In the genomic region with DNA sequence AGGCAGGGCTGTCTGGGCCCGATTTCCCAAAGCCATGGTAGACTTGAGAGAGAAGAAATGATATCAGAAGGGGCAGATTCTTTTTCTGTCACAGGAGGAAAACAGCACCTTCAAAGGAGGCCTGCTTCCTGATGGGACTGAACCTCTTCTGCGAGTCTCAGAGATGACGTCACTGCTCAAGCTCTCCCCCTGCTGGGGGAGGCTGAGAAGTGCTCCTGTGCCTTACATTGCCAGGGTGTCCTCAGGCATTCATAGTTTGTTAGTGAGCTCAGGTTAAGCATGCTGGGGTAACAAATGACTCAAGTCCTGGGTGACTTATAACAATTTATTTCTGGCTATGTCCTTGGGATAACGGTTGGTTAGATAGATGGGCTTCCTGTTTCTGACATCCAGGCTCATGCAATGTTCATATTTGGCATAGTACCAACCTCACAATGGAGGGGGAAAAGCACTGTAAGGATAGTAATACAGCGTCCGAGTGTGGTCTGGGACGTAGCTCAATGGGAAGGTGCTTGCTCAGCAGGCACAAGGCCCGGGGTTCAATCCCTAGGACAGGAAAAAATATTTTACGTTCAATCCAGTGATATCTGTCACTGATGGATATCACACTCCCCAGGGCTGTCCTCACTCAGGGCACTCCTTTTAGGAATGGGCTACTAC, we compare ENCODE assay signal across 9 mouse cellular contexts.
DNase-seq lines count a peak whose midpoint lies in the region; ATAC-seq and TF ChIP-seq lines count a peak whose summit lies in the region.
"Had no signal": no experiment of that assay in that cellular context is flagged by ENCODE, and none has a peak within 500 bp of the region (broad histone marks: within the 10 kb centered on the region; RNA-seq: fewer than 3 reads in every experiment).

No protein-coding gene starts in this region.

- no peaks in the 10 kb centered on the region for H3K27me3 ChIP-seq in ES-Bruce4 (ENCODE audit: control insufficient read depth, insufficient read depth, low read length, poor library complexity, severe bottlenecking)
- no peaks in the 10 kb centered on the region for H3K27me3 ChIP-seq in forebrain, embryonic 10.5 days (ENCODE audit: poor library complexity, severe bottlenecking)
- no peaks in the 10 kb centered on the region for H3K27me3 ChIP-seq in lung, embryonic 15.5 days
- H3K27me3 ChIP-seq: limb, embryonic 12.5 days had no signal

- no peak for TF ChIP-seq POLR2A in ES-Bruce4 (IDR thresholded peaks at IDR 0.05; ENCODE audit: insufficient read depth, low read length)
- TF ChIP-seq POLR2A in brain, embryonic 14.5 days (IDR thresholded peaks at IDR 0.05; ENCODE audit: borderline replicate concordance, extremely low read depth, insufficient read depth, insufficient read length, poor library complexity, severe bottlenecking) = no peak

- peak; percentile 91 for TF ChIP-seq CTCF in ES-Bruce4 (IDR thresholded peaks at IDR 0.05; ENCODE audit: low read depth, low read length)
- TF ChIP-seq CTCF in brain, embryonic 14.5 days (IDR thresholded peaks at IDR 0.05; ENCODE audit: borderline replicate concordance, extremely low read depth, insufficient read depth, insufficient read length) = peak; percentile 89
- TF ChIP-seq CTCF in layer of hippocampus, adult 2 months (conservative IDR thresholded peaks at IDR 0.05) = peak; percentile 96

- no peak overlapping the region for H3K9ac ChIP-seq in ES-Bruce4 (ENCODE audit: low read depth, poor library complexity, severe bottlenecking)
- H3K9ac ChIP-seq in lung, embryonic 15.5 days = no peak overlapping the region
- H3K9ac ChIP-seq: limb, embryonic 12.5 days had no signal

- peak; percentile 85 for DNase-seq in brain, embryonic 14.5 days (ENCODE audit: low read depth)
- DNase-seq in forebrain, embryonic 10.5 days (ENCODE audit: extremely low spot score, low spot score) = peak; percentile 82
- peak; percentile 81 to 83 for DNase-seq in heart, postnatal 14 days
- peak; percentile 68 to 87 for DNase-seq in layer of hippocampus, adult 2 months (ENCODE audit: low spot score in 2 of 2)
- DNase-seq in retina, embryonic 14.5 days (ENCODE audit: low spot score) = peak; percentile 85
- peak; percentile 87 for DNase-seq in thymus, postnatal 36 days

- H3K27ac ChIP-seq in ES-Bruce4 (ENCODE audit: insufficient read depth, low read length) = no peak overlapping the region
- H3K27ac ChIP-seq in forebrain, embryonic 10.5 days = 0 out of 2 replicates have a peak overlapping the region, but pooled peaks have one; percentile 11
- no peak overlapping the region for H3K27ac ChIP-seq in layer of hippocampus, adult 2 months
- no peak overlapping the region for H3K27ac ChIP-seq in lung, embryonic 15.5 days
- H3K27ac ChIP-seq: limb, embryonic 12.5 days had no signal

- H3K4me2 ChIP-seq in lung, embryonic 15.5 days = no peak overlapping the region
- H3K4me2 ChIP-seq: limb, embryonic 12.5 days had no signal

- H3K9me3 ChIP-seq in ES-Bruce4 (replicated peaks; ENCODE audit: control insufficient read depth, insufficient read depth, low read length, poor library complexity, severe bottlenecking) = no peaks in the 10 kb centered on the region
- no peaks in the 10 kb centered on the region for H3K9me3 ChIP-seq in forebrain, embryonic 10.5 days
- H3K9me3 ChIP-seq in lung, embryonic 15.5 days = no peaks in the 10 kb centered on the region
- H3K9me3 ChIP-seq: limb, embryonic 12.5 days had no signal

- WGBS in forebrain, embryonic 10.5 days = 59% methylated on average over 9 of the region's 9 CpGs
- 31% methylated on average over 9 of the region's 9 CpGs for WGBS in lung, embryonic 15.5 days

- intact Hi-C loops in heart, postnatal 14 days (cut with DNase I) = no loop called here

- no peak overlapping the region for H3K4me3 ChIP-seq in ES-Bruce4 (ENCODE audit: low read depth, low read length)
- no peak overlapping the region for H3K4me3 ChIP-seq in forebrain, embryonic 10.5 days
- no peak overlapping the region for H3K4me3 ChIP-seq in layer of hippocampus, adult 2 months
- H3K4me3 ChIP-seq in lung, embryonic 15.5 days = no peak overlapping the region
- H3K4me3 ChIP-seq: limb, embryonic 12.5 days had no signal

- TF ChIP-seq EP300 in ES-Bruce4 (IDR thresholded peaks at IDR 0.05; ENCODE audit: insufficient read depth, low read depth, low read length) = no peak

- peak; percentile 59; the same call in 1 of the 2 replicates for ATAC-seq in lung, embryonic 15.5 days (ENCODE audit: borderline replicate concordance, extremely low read depth, low FRiP score, low TSS enrichment)

- H3K4me1 ChIP-seq in ES-Bruce4 (ENCODE audit: control insufficient read depth, insufficient read depth, low read length) = no peaks in the 10 kb centered on the region
- 0 out of 2 replicates have a peak, but pooled peaks cover 7% of the 10 kb centered on the region for H3K4me1 ChIP-seq in forebrain, embryonic 10.5 days
- H3K4me1 ChIP-seq in lung, embryonic 15.5 days = no peaks in the 10 kb centered on the region

- no peaks in the 10 kb centered on the region for H3K36me3 ChIP-seq in ES-Bruce4 (ENCODE audit: control insufficient read depth, insufficient read depth, low read length, poor library complexity, severe bottlenecking)
- no peaks in the 10 kb centered on the region for H3K36me3 ChIP-seq in forebrain, embryonic 10.5 days (replicated peaks)
- no peaks in the 10 kb centered on the region for H3K36me3 ChIP-seq in lung, embryonic 15.5 days
- H3K36me3 ChIP-seq: limb, embryonic 12.5 days had no signal
